Mouse (Mus musculus): ENCODE data around the gene Mki67. TPM values are rescaled to one million over a fixed set of nuclear protein-coding genes. Genes with fewer than 3 reads are reported as not detected.

Mki67 gene
- polyA plus RNA-seq, 1 experiment from 2014 or later = 28.8 TPM

DNA sequence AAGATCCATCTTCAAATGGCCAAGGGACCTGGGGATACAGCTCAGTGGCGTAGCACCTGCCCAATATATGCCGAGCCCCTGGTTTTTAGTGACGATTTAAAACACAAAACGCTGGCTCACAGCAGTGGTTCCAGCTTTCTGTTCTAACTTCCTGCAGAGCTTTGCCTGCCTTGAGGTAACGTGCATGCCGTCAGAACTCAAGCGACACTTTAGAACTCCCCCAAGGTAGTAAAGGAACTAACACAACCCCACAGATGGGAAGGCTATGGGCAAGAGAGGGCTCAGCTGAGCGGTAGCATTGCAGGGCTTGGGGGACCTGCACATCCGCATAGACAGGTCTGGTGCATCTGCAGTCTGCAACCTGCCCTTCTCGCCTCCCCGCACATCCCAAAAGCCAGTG, 63.4 kb downstream of the Mki67 start:
- ATAC-seq (no peak), DNase-seq (ENCODE audit: low spot score) (no peak)
- Histone ChIP-seq H3K4me3 (ENCODE audit: low read depth, low read length) (no peak overlapping the region), H3K4me2 (ENCODE audit: low read length) (no peak overlapping the region), H3K4me1 (ENCODE audit: control insufficient read depth, insufficient read depth, low read length) (no peaks in the 10 kb centered on the region), H3K27ac (ENCODE audit: low read depth, low read length) (no peak overlapping the region), H3K9me3 (replicated peaks; ENCODE audit: control insufficient read depth, low read length) (no peaks in the 10 kb centered on the region), H3K9ac (ENCODE audit: low read length) (no peak overlapping the region), H3K27me3 (replicated peaks; ENCODE audit: control insufficient read depth, insufficient read depth, low read length) (no peaks in the 10 kb centered on the region; the same call in 1 of the 2 replicates), H3K36me3 (ENCODE audit: control insufficient read depth, insufficient read depth, low read length) (no peaks in the 10 kb centered on the region)
- WGBS = 73% methylated on average over 11 of the region's 11 CpGs

DNA sequence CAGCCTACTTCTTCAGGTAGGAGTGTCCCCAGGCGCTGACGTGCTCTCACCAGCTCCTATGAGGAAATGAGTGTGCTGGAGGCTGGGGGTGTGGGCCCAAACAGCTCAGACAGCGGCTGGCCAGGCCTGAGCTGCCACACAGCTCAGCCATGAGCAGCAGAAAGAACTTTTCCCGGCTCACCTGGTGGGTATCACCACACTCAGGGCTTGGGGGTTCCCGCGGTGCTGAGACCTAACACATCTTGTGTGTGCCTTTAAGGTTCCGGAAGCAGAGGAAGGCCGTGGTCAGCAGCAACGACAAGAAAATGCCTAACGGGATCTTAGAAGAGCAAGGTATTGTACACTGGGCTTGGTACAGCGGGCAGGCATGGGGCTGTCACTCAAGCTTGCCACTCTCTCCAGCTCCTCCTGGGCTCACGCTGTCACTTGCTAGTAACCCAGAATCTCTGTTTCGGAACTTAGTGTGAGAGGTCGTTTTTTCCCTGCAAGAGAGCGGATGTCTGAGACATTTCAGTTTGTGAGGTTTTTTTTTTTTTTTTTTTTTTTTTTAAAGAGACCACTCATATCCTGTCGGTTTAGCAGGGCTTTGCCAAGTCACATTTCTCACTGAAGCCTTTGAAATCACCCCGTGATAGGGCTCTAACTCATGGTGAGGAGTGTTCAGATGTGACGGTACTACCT, 64.2 kb downstream of the Mki67 start:
- no peak for DNase-seq (ENCODE audit: low spot score)
- Histone ChIP-seq H3K4me3 (ENCODE audit: low read depth, low read length) (no peak overlapping the region), H3K36me3 (ENCODE audit: control insufficient read depth, insufficient read depth, low read length) (no peaks in the 10 kb centered on the region), H3K9ac (ENCODE audit: low read length) (no peak overlapping the region), H3K27ac (ENCODE audit: low read depth, low read length) (no peak overlapping the region), H3K4me1 (ENCODE audit: control insufficient read depth, insufficient read depth, low read length) (no peaks in the 10 kb centered on the region), H3K9me3 (replicated peaks; ENCODE audit: control insufficient read depth, low read length) (no peaks in the 10 kb centered on the region), H3K27me3 (replicated peaks; ENCODE audit: control insufficient read depth, insufficient read depth, low read length) (no peaks in the 10 kb centered on the region; the same call in 1 of the 2 replicates), H3K4me2 (ENCODE audit: low read length) (no peak overlapping the region)
- WGBS = 67% methylated on average over 18 of the region's 18 CpGs
- ATAC-seq = no peak

DNA sequence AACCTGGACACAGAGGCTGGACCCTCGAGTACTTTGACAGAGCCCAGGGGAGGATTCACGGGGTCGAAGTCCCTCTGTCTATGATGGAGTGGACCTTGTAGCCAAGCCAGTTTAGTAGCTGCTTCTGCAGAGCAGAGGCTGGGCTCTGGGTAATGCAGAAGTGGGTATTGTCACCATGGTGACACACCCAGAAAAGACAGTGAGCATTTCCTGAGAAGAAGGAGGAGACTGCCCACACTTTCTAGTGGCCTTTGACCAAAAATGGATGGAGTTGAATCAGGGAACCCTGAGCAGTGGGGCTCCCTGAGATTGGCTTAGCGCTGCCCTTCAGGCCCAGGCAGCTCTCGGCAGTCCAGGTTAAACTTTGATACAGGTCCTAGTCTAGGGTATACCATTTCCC, 66.1 kb downstream of the Mki67 start:
- no peaks in the 10 kb centered on the region for H3K4me1 ChIP-seq (ENCODE audit: control insufficient read depth, insufficient read depth, low read length)
- H3K36me3 ChIP-seq (ENCODE audit: control insufficient read depth, insufficient read depth, low read length) = no peaks in the 10 kb centered on the region
- 85% methylated on average over 5 of the region's 5 CpGs for WGBS
- no peaks in the 10 kb centered on the region; the same call in 1 of the 2 replicates for H3K27me3 ChIP-seq (replicated peaks; ENCODE audit: control insufficient read depth, insufficient read depth, low read length)
- no peak overlapping the region for H3K9ac ChIP-seq (ENCODE audit: low read length)
- H3K27ac ChIP-seq (ENCODE audit: low read depth, low read length) = no peak overlapping the region
- ATAC-seq = no peak
- no peaks in the 10 kb centered on the region for H3K9me3 ChIP-seq (replicated peaks; ENCODE audit: control insufficient read depth, low read length)
- no peak for DNase-seq (ENCODE audit: low spot score)
- H3K4me3 ChIP-seq (ENCODE audit: low read depth, low read length) = no peak overlapping the region
- no peak overlapping the region for H3K4me2 ChIP-seq (ENCODE audit: low read length)

DNA sequence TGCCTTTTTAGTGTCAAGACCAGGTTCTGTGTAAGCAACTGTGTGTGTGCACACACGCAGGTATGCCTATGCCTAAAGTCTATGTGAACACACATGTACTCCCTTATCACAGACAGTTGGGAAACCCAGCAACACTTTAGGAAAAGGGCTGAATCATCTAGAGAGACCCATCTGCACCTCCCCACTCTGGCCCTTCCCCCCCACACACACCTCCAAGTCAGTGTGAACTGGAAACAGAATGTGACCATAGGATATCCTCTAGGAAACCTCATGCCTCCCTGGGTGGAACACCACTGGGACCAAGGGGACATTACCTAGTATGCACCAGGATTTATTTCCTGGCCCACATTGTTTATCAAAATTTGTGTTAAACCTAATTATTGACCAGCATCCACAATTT, 66.9 kb downstream of the Mki67 start:
- no peak for ATAC-seq
- no peak overlapping the region for H3K4me3 ChIP-seq (ENCODE audit: low read depth, low read length)
- DNase-seq (ENCODE audit: low spot score) = no peak
- WGBS = 81% methylated on average over 1 of the region's 1 CpGs
- H3K9ac ChIP-seq (ENCODE audit: low read length) = no peak overlapping the region
- H3K9me3 ChIP-seq (replicated peaks; ENCODE audit: control insufficient read depth, low read length) = no peaks in the 10 kb centered on the region
- H3K27ac ChIP-seq (ENCODE audit: low read depth, low read length) = no peak overlapping the region
- no peak overlapping the region for H3K4me2 ChIP-seq (ENCODE audit: low read length)
- no peaks in the 10 kb centered on the region; the same call in 1 of the 2 replicates for H3K27me3 ChIP-seq (replicated peaks; ENCODE audit: control insufficient read depth, insufficient read depth, low read length)
- no peaks in the 10 kb centered on the region for H3K4me1 ChIP-seq (ENCODE audit: control insufficient read depth, insufficient read depth, low read length)
- no peaks in the 10 kb centered on the region for H3K36me3 ChIP-seq (ENCODE audit: control insufficient read depth, insufficient read depth, low read length)

DNA sequence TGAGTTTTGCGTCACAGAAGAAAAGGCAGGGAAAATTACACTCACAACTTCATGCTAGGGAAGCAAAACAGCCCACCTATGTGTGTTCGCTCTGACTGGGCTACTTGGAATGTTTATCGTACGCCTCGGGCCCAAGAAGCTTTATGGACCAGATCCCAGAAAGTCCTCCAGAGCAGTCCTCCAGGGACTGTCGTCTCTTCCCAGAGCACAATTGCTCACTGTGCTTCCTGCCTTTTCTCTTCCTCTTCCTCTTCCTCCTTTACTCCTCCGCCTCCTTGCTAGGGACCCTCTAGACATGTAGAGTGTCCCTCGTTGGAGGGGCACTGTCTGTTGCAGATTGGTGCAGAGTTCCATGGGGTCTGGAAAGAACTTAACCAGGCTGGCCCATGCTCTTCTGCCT, 67.3 kb downstream of the Mki67 start:
- no peaks in the 10 kb centered on the region for H3K9me3 ChIP-seq (replicated peaks; ENCODE audit: control insufficient read depth, low read length)
- no peak overlapping the region for H3K27ac ChIP-seq (ENCODE audit: low read depth, low read length)
- H3K4me3 ChIP-seq (ENCODE audit: low read depth, low read length) = no peak overlapping the region
- H3K36me3 ChIP-seq (ENCODE audit: control insufficient read depth, insufficient read depth, low read length) = no peaks in the 10 kb centered on the region
- ATAC-seq = no peak
- no peaks in the 10 kb centered on the region for H3K4me1 ChIP-seq (ENCODE audit: control insufficient read depth, insufficient read depth, low read length)
- 93% methylated on average over 8 of the region's 8 CpGs for WGBS
- no peak for DNase-seq (ENCODE audit: low spot score)
- H3K9ac ChIP-seq (ENCODE audit: low read length) = no peak overlapping the region
- no peaks in the 10 kb centered on the region; the same call in 1 of the 2 replicates for H3K27me3 ChIP-seq (replicated peaks; ENCODE audit: control insufficient read depth, insufficient read depth, low read length)
- no peak overlapping the region for H3K4me2 ChIP-seq (ENCODE audit: low read length)

DNA sequence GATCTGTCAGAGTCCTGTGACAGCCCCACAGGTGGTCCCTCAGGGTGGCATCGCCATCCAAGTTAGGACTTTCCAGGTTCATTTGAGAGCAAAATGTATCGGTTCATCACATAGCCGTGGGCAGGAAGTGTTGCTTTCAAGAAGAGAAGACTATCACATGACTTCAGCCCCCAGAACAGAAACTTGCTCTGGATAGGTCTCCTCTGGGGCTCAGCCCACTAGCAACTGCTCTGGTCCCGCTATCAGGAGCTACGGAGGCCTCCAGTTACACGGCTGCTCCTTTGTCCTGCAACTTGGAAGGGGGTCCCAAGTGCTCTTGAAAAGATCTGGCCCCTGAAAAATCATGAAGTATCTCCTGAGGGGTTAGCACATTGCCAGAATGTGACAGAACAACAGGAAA, 69.2 kb downstream of the Mki67 start:
- H3K36me3 ChIP-seq (ENCODE audit: control insufficient read depth, insufficient read depth, low read length) = no peaks in the 10 kb centered on the region
- DNase-seq (ENCODE audit: low spot score) (no peak), ATAC-seq (no peak)
- no peak overlapping the region for H3K4me3 ChIP-seq (ENCODE audit: low read depth, low read length)
- H3K4me2 ChIP-seq (ENCODE audit: low read length) = no peak overlapping the region
- 80% methylated on average over 6 of the region's 6 CpGs for WGBS
- no peak overlapping the region for H3K9ac ChIP-seq (ENCODE audit: low read length)
- H3K27ac ChIP-seq (ENCODE audit: low read depth, low read length) = no peak overlapping the region
- H3K9me3 ChIP-seq (replicated peaks; ENCODE audit: control insufficient read depth, low read length) = no peaks in the 10 kb centered on the region
- no peaks in the 10 kb centered on the region for H3K27me3 ChIP-seq (replicated peaks; ENCODE audit: control insufficient read depth, insufficient read depth, low read length)
- no peaks in the 10 kb centered on the region; the same call in 1 of the 2 replicates for H3K4me1 ChIP-seq (ENCODE audit: control insufficient read depth, insufficient read depth, low read length)

DNA sequence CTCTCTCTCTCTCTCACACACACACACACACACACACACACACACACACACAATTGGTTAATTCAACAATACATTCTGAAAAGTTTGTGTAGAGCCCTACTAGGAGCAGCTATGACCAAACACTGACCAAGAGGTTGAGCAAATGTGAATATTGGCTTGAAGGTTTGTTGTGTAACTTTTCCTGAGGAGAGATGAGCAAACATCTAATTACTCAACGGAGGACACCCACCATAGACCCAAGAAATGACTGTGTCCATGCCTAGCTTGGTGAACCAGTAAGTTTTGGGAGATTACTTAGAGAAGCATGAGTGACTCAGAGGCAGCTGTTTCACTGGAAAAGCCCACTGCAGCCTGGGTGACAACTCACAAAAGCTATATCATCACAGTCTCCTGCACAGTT, 71.7 kb downstream of the Mki67 start:
- no peak for DNase-seq (ENCODE audit: low spot score)
- H3K4me3 ChIP-seq (ENCODE audit: low read depth, low read length) = no peak overlapping the region
- peaks cover 7% of the 10 kb centered on the region for H3K4me1 ChIP-seq (ENCODE audit: control insufficient read depth, insufficient read depth, low read length)
- H3K9ac ChIP-seq (ENCODE audit: low read length) = no peak overlapping the region
- ATAC-seq = no peak
- H3K4me2 ChIP-seq (ENCODE audit: low read length) = no peak overlapping the region
- H3K36me3 ChIP-seq (ENCODE audit: control insufficient read depth, insufficient read depth, low read length) = no peaks in the 10 kb centered on the region
- H3K9me3 ChIP-seq (replicated peaks; ENCODE audit: control insufficient read depth, low read length) = no peaks in the 10 kb centered on the region
- H3K27me3 ChIP-seq (replicated peaks; ENCODE audit: control insufficient read depth, insufficient read depth, low read length) = no peaks in the 10 kb centered on the region
- H3K27ac ChIP-seq (ENCODE audit: low read depth, low read length) = no peak overlapping the region
- 92% methylated on average over 1 of the region's 1 CpGs for WGBS

DNA sequence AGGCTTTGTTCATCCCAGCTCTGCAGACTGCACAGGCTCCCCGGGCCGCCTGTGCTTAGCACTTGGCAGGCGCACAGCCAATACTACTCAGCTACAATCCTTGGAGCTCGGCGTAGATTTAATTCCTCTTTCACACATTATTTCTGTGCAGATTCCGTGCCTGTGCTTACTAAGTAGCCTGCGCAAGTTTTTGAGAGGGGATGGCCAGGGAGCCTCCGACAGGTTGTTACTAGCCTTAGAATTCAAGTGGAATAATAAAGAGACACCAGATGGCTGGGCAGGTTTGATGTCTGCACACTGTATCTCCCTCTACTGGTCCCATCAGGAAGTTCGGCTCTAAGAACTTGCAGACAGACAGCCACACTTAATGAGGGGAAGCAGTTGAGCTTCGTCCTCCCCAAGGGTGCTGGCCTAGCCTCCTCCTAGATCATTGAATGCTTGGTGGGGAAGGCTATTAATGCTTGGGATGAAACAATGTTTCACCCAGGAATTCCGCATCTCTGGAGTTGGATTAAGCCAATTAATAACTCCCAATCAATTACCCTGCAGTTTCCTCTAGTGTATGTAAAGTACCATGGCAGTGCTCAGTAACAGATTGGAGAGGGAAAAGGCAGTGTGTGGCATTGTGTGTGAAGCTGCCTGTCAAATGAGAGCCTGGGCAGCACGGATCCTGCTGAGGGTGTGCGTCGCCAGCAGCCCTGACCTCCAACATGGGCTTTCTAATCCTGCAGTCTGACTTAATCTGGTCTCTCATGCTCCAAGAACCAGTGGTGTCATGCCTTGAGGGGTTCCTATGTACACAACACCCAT, 74.3 kb downstream of the Mki67 start:
- H3K4me1 ChIP-seq (ENCODE audit: control insufficient read depth, insufficient read depth, low read length) = peaks cover 7% of the 10 kb centered on the region
- H3K9me3 ChIP-seq (replicated peaks; ENCODE audit: control insufficient read depth, low read length) = no peaks in the 10 kb centered on the region
- ATAC-seq (peak; percentile 84), DNase-seq (ENCODE audit: low spot score) (peak; percentile 90)
- H3K9ac ChIP-seq (ENCODE audit: low read length) = no peak overlapping the region
- H3K36me3 ChIP-seq (ENCODE audit: control insufficient read depth, insufficient read depth, low read length) = no peaks in the 10 kb centered on the region
- peak overlapping the region; percentile 76 for H3K27ac ChIP-seq (ENCODE audit: low read depth, low read length)
- 27% methylated on average over 14 of the region's 14 CpGs for WGBS
- no peaks in the 10 kb centered on the region for H3K27me3 ChIP-seq (replicated peaks; ENCODE audit: control insufficient read depth, insufficient read depth, low read length)
- H3K4me3 ChIP-seq (ENCODE audit: low read depth, low read length) = no peak overlapping the region
- peak overlapping the region; percentile 24; the same call in 1 of the 2 replicates for H3K4me2 ChIP-seq (ENCODE audit: low read length)

Measured in forebrain, embryonic 14.5 days (tissue).